Mouse (Mus musculus): ENCODE results near the gene Rcn3. TPM values are rescaled to one million over a fixed set of nuclear protein-coding genes. Genes with fewer than 3 reads are reported as not detected.

Rcn3 gene
- total RNA-seq, 2 experiments from 2014 or later, result 32.2 to 38.3 TPM

- no peak for DNase-seq
These were observed 18.8 kb downstream of the Rcn3 start for GRCm38 (mm10) chr7:45073171-45073707.

- DNase-seq, result peak; percentile 67 to 72
These were observed 19.8 kb downstream of the Rcn3 start for GRCm38 (mm10) chr7:45072230-45072629.

GRCm38 (mm10) chr7:45069671-45070070 lies 22.4 kb downstream of the Rcn3 start:
- DNase-seq, result no peak

GRCm38 (mm10) chr7:45068000-45068318 lies 24.1 kb downstream of the Rcn3 start:
- peak; percentile 62 to 66 for DNase-seq

GRCm38 (mm10) chr7:45067190-45067999 lies 24.6 kb downstream of the Rcn3 start:
- no peak for DNase-seq

- DNase-seq, result peak; percentile 93 to 94
These were observed 29.7 kb downstream of the Rcn3 start, which contains the start of the genes Nosip and Prrg2 for GRCm38 (mm10) chr7:45062239-45062835. Gene Nosip, plus strand, starts transcription at chr7:45062429. Gene Prrg2, minus strand, starts transcription at chr7:45062677.

GRCm38 (mm10) chr7:45061532-45062075 lies 30.4 kb downstream of the Rcn3 start:
- peak in 1 of 2 experiments; percentile 59 for DNase-seq

- DNase-seq, result no peak
These were observed 31.3 kb downstream of the Rcn3 start for GRCm38 (mm10) chr7:45060632-45061122.

GRCm38 (mm10) chr7:45058607-45059571 lies 33.1 kb downstream of the Rcn3 start:
- no peak for DNase-seq

GRCm38 (mm10) chr7:45056972-45057348 lies 35.1 kb downstream of the Rcn3 start:
- DNase-seq, result no peak

GRCm38 (mm10) chr7:45056329-45056971 lies 35.6 kb downstream of the Rcn3 start:
- DNase-seq, result no peak

GRCm38 (mm10) chr7:45053931-45054510 lies 38.0 kb downstream of the Rcn3 start:
- DNase-seq, result peak; percentile 96

- DNase-seq, result peak; percentile 79 to 87
These were observed 38.7 kb downstream of the Rcn3 start for GRCm38 (mm10) chr7:45053117-45053930.

GRCm38 (mm10) chr7:45052862-45053116 lies 39.2 kb downstream of the Rcn3 start, which contains the start of gene Prr12:
Gene Prr12, minus strand, starts transcription at chr7:45052881.
- no peak for DNase-seq

- DNase-seq, result peak in 1 of 2 experiments; percentile 53
These were observed 39.7 kb downstream of the Rcn3 start for GRCm38 (mm10) chr7:45052181-45052861.

GRCm38 (mm10) chr7:45051601-45051974 lies 40.4 kb downstream of the Rcn3 start:
- DNase-seq, result no peak

- peak; percentile 80 to 88 for DNase-seq
These were observed 40.9 kb downstream of the Rcn3 start for GRCm38 (mm10) chr7:45050945-45051600.

- no peak for DNase-seq
These were observed 42.9 kb downstream of the Rcn3 start for GRCm38 (mm10) chr7:45048923-45049657.
